Mouse (Mus musculus): ENCODE data around the gene Olfr541.
"Not testable (repeated sequence)": the region's sequence is repeated elsewhere in the genome, so short reads cannot be mapped to it uniquely, and the experiment has no call there.

Olfr541 gene

GRCm38 (mm10) chr7:140696967-140697366, at the start of gene Olfr541:
Gene Olfr541 (plus strand): TSS chr7:140697267.
- no peak for DNase-seq (ENCODE audit: low read depth)

GRCm38 (mm10) chr7:140659630-140660029, 37.4 kb upstream of the Olfr541 start, which contains the start of gene Olfr539:
Gene Olfr539 (plus strand): TSS chr7:140659930.
- no peak for DNase-seq (ENCODE audit: low read depth)

GRCm38 (mm10) chr7:140670693-140671092, 26.4 kb upstream of the Olfr541 start:
- not testable (repeated sequence) for DNase-seq (ENCODE audit: low read depth)

- no peak for DNase-seq (ENCODE audit: low read depth)
Observed at GRCm38 (mm10) chr7:140675863-140676262, 21.2 kb upstream of the Olfr541 start.

DNA sequence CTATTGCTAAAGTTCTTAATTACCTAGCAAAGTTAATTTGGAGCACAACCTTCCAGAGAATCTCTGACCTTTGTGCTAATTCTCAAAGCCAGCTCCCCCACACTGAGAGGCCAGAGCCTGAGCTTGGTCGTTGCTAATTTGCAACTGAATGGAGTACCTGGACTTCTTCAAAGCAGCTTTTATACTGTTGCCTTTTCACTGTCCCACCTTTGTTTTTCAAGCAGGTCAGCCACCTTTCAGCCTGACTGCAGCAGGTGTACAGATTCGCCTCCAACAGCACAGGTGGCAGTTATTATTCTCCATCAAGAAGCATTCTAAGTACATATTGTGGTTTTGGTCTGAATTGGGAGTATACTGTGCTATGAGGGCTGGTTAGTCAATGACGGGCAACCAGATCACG, 17.5 kb upstream of the Olfr541 start:
- DNase-seq (ENCODE audit: low read depth) = not testable (repeated sequence)

DNA sequence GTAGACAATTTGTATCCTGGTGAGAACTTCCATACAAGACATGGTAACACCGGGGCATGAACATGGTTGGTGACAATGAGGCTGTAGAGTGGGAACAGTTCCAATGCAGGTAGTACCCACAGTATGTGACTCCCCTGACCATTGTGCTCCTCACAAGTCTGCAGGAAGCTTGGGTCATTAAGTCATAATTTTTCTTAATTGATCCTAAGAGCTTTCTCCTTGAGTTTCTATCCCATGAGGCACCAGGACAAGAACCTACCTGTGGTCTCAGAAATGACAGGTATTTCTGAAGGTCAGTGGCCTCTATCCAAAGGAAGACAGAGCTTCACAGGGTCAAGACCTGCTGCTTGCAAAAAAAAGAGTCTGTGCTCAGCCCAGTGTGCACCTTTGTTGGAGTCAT, 15.4 kb upstream of the Olfr541 start, which contains the start of gene Olfr45:
Gene Olfr45 (plus strand): TSS at position 301 of the 400 bp plus-strand sequence.
- no peak for DNase-seq (ENCODE audit: low read depth)

GRCm38 (mm10) chr7:140706348-140706747, 9.3 kb downstream of the Olfr541 start:
- DNase-seq (ENCODE audit: low read depth) = no peak

DNA sequence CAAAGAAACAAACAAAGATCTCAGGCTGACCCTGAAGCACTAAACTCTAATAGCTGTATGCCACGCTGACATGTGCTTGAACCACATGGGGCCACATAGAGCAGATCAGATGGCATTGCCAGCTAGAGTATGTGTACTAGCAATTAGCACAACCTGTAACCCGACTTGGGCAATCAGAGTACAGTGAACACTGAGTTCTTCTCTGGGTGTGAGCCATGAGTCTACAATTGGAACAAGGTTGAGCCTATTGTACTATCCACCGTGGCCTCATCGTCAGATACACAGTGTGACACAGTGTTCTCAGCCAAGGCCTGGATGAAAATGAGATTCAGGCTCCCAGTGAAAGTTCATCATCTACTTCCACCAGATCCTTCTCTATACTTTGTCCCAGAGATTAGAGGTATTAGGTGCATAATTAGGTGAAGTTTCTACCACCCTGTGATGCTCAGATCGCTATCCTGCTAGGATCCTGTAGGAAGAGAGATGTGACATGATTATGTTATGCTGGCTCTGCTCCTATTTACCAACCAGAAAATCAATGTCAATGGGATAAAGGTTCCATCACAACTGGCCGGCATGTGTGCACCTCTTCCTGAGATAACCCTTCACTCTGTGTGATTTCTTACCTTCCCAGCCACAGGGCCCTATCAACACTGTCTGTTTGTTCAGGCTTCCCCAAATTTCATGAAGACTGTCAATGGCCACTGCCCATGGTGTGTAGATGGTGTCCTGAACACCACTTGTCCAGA, 10.6 kb downstream of the Olfr541 start:
- DNase-seq (ENCODE audit: low read depth) = no peak

GRCm38 (mm10) chr7:140717155-140718055, 20.3 kb downstream of the Olfr541 start:
- no peak for DNase-seq (ENCODE audit: low read depth)

DNA sequence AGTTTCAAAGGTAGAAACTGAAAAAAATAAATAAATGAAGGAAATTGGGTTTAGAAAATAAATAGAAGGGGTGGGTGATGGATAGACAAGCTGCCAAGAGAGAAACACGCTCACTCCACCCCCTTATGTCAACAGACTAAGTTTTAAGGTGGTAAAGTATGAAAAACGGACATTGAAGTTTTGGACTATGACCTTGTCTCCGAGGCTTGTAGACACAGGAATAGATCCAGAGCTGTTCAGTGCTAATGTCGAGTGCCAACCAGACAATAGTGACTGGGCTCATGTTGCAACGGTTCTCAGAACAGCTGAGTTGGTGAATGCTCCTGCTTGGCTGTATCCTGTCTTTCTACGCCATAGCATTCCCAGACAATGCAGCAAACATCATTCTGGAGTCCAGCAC, 24.0 kb downstream of the Olfr541 start:
- DNase-seq (ENCODE audit: low read depth) = no peak

GRCm38 (mm10) chr7:140725558-140725957, 28.5 kb downstream of the Olfr541 start:
- DNase-seq (ENCODE audit: low read depth) = no peak

GRCm38 (mm10) chr7:140733162-140733561, 36.1 kb downstream of the Olfr541 start:
- DNase-seq (ENCODE audit: low read depth) = peak; percentile 5

GRCm38 (mm10) chr7:140747402-140747801, 50.3 kb downstream of the Olfr541 start:
- DNase-seq (ENCODE audit: low read depth) = no peak

- no peak for DNase-seq (ENCODE audit: low read depth)
Observed at GRCm38 (mm10) chr7:140748116-140748826, 51.2 kb downstream of the Olfr541 start.

DNA sequence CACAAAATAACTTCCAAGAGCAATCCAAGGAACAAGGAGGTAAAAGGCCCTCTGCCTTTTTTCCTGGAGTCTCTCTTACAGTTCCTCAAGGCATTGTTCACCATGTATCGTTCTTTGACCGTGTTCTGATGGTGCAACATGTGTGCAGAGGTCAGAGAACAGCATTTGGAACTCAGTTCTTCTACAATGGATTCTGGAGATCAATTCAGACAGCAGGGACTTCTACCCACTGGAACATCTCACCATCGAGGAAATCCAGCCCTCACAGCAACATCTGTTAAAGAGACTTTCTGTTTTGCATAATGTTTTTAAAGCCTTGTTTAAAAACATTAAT, 51.7 kb downstream of the Olfr541 start:
- no peak for DNase-seq (ENCODE audit: low read depth)

- no peak for DNase-seq (ENCODE audit: low read depth)
Observed at GRCm38 (mm10) chr7:140754556-140754955, 57.5 kb downstream of the Olfr541 start.
